Mouse (Mus musculus) right cerebral cortex, postnatal 36 days (tissue): ENCODE measurements at regions not wholly inside any gene's neighbourhood (a gene's known extent, or its start where the extent isn't known, plus 50 kb on each side); places are given as distances from the start of the nearest gene placed in this dataset.

ENCODE experiments used
- DNase-seq, 2 experiments: peaks; one replicate each; pipeline ENCODE4 v3.0.0; 2022; ENCODE audit warnings: low spot score in 2 of 2, mixed read lengths in 1 of 2

GRCm38 (mm10) chr14:25225214-25225613, 233.8 kb upstream of the Zmiz1 start:
- no peak for DNase-seq

DNA sequence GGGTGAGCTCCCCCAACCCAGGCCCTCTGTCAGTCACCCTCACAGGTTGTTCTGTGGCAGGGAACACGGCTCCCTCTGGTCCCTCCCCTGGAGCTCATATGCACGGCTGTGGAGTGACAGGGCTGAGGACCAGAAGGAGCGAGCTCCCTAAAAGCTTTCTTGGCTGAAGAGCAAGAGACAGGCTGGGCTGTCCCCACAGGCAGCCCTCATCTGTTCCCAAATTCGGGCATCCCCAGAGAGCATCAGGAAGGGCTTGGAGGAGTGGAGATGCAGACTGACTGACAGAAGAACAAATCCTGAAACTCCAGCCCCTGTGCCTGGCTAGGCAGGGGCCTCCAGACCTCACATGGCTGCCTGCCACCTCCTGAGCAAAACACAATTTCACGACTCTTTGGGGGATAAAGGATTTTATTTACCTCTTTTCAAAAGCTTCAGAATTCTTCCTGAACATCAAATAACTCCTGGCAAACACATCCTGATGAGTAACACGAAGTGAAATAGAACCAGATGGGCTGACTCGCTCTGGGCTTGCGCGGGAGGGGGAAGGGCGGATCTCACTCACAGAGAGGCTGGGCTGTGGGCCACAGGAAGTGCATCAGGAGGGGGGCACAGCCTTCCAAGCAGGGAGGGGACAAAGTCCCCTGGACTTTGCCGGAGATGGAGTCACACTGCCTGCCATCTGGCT, 232.7 kb upstream of the Zmiz1 start:
- DNase-seq = peak; percentile 81 to 90

GRCm38 (mm10) chr14:25226840-25227506, 232.0 kb upstream of the Zmiz1 start:
- DNase-seq = no peak

GRCm38 (mm10) chr14:25228321-25229047, 230.5 kb upstream of the Zmiz1 start:
- DNase-seq = no peak

DNA sequence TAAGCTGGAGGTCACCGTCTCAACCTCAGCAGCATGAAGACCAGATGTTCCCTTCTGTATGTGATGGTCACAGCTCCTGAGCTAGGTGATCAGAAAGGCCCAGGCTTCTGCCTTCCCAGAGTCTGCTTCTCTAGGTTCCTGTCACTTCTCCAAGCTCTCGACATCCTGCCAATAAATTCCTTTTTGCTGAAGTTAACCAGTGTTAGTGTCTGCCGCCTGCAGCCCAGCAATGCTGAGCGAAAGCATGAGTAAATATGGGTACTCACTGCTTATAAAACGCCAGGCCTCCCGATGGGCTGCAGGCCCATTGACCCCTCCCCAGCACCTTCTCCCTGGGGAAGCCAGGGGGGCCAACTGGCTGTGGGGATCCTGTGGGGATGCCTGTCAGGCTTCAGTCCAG, 229.4 kb upstream of the Zmiz1 start:
- DNase-seq = no peak

DNA sequence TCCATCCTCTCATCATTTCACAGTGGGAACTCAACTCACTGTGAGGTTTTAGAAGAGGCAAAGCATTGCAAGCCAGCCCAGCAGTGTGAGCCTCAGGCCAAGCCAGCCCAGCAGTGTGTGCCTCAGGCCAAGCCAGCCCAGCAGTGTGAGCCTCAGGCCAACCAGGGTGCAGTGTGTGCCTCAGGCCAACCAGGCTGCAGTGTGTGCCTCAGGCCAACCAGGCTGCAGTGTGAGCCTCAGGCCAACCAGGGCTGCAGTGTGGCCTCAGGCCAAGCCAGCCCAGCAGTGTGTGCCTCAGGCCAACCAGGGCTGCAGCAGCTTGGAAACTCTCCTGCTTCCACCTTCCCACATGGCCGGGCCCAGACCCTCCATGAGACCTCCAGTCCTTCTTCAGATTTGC, 227.1 kb upstream of the Zmiz1 start:
- no peak for DNase-seq

DNA sequence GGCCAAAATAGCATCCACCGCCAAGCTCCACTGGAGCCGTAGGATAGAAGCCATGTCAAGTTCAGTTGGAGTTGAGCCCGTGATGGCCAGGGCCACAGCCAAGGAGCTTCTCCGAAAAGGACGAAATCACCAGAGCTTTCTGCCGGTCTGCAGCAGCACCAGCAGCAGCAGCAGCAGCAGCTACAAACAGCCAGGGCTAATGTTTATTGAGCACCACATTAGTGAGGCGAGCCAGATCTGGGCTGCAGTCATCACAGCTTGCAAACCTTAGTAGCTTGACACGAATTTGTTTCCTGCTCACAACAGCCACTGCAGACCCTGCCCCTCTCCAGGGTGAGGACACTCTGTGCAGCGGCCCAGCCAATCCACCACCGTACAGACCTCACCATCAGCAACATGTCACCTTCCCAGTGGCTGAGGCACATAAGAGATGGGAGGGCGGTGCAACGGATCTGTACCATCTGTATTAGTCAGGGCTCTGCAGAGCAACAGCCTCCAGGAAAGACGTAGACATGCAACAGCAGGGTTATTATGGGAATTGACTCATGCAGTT, 222.5 kb upstream of the Zmiz1 start:
- peak; percentile 43 to 50 for DNase-seq

- no peak for DNase-seq
Measured at GRCm38 (mm10) chr14:25239335-25239960, 219.5 kb upstream of the Zmiz1 start.

DNA sequence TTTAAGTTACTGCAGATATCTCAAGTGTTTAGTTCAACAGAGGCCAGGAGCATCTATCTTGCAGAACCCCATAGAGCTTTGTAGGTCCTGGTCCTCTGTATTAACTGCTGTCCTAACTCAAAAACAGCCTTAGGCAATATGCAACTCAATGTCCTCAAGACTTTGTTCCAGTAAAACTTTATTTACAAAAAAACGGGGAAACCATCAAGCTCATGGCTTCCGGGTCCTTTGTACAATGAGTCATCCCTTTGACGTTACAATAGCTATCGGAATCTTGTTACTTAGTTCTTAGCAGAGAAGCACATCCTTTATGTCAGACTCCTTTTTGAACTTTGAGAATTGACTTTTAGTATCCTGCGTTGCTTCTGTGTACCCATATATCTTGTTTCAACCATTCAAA, 216.2 kb upstream of the Zmiz1 start:
- no peak for DNase-seq

- no peak for DNase-seq
Measured at GRCm38 (mm10) chr14:25243289-25243688, 215.7 kb upstream of the Zmiz1 start.

DNA sequence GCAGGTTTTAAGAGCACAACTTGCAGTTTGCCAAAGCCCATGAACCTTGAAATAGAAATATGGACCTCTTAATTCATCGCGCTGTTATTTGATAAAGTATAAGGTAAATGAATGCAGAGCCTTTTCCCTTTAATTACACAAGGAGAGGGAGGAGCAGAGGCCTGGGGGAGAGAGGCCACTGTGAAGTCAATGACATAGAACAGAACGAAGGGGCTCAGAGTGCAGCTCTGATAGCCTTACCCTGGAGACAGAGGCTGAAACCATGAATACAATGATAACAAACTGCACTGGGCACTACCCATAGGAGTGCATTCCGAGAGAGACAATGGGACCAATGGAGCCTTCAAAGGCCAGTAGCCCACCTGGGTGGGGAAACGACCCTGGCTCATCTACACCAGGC, 215.3 kb upstream of the Zmiz1 start:
- DNase-seq = no peak

- DNase-seq = no peak
Measured at GRCm38 (mm10) chr14:25244841-25245240, 214.1 kb upstream of the Zmiz1 start.

- no peak for DNase-seq
Measured at GRCm38 (mm10) chr14:25245691-25246090, 213.3 kb upstream of the Zmiz1 start.

DNA sequence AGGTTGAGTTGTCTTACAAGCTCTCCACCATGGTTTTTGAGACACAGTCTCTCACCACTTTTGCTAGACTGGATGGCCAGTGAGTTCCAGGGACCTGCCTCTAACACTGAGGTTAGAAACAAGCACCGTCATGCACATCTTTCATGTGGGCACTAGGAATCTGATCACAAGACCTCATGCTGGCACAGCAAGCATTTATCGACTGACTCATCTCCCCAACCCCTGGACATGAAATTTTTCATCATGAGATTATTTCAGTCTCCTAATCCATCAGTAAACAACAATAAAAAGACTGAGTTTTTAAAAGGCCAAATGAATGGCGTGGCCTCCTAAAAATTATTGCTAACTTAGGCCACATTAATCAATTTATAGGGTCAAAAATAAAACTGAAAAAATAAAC, 210.0 kb upstream of the Zmiz1 start:
- DNase-seq = no peak

DNA sequence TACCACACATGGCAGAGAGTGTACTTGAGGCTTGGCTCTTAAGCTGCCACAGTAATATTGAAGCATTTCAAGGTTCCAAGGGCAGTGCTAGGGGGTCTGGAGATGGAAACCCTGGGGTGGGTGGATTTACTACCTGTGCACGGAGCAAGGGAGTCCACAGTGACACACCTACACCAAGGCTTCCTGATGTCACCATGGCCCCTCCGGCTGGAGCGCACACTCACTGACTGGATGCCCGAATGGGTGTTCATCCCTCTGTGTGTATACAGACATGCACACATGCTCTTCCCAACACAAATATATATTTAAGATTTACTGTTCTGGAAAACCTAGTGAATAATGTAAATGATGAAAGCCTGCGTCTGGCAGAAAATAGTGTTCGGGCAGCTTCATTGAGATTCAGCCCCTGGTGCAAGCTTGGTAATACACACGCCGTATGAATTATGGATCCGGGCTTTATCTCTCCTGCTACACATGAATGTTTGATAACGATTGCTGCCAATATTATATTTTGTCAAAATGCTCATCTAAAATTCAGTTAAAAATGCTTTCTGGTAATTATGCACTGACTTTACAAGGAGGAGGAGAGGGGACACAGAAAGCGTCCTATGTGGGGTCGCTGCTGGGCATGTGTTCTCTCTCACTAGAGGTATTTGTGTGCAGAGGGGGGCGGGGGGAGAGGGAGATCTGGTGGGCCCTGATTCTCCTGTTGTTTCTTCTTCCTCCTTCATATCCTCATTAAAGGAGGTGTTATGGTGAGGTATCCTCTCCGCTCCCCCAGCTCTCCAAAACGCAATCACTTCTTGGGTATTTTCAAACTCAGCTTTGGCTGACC, 205.8 kb upstream of the Zmiz1 start:
- no peak for DNase-seq

DNA sequence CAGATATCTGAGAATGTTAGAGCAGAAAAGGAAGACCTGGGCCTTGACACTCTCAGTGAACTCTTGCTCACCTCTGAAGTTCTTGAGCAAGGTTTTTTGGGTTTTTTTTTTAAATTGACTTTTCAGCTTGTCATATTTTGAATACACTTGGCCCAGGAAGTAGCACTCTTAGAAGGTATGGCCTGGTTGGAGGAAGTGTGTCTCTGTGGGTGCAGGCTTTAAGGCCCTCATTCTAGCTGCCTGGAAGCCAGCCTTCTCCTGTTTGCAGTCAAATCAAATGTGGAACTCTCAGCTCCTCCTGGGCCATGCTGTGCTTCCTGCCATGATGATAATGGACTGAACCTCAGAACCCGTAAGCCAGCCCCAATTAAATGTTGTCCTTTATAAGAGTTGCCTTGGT, 195.9 kb upstream of the Zmiz1 start:
- DNase-seq = no peak

DNA sequence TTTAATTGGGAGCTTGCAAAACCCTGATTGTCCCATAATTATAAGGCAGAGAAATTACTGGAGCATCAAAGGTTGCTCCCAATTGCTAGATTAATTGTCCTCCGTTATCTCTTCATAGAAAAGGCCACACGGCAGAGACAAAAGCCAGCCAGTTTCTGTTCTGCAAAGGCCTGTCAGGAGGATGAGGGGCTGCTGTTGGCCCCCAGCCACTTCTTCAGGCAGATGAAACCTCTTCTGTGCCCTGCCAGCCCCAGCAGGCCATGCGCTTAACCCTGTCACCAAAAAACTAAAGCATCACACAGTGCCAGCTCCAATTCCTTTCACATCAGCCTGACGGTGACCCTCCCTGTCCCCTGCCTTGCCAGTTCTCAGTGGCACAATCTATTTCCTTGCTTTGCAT, 192.1 kb upstream of the Zmiz1 start:
- DNase-seq = no peak

DNA sequence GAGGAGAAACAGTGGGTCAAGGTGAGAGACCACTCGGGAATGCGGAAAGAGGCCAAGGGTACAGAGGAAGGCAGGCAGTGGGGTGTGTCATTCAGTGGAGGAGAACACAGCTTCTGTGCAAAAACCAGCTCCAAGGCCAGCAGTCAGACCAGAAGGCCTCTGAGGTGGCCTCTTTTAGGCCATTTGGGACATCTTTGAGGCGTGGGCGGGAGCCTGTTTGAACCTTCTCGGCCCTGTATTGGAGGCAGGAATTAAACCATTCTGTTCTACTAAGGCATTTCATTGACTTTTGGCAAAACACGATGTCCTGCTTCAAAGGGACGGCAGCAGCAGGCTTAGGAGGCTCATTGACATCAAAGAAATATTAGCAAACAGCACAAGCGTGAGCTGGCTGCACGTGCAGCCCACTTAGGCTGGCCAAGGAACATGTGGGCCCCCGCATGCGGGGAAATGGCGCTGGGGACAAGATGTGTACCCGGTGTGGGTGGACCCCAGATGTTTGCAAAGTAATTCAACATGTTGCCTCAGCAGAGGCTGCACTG, 190.8 kb upstream of the Zmiz1 start:
- DNase-seq = no peak

- DNase-seq = no peak
Measured at GRCm38 (mm10) chr14:25270227-25270876, 188.6 kb upstream of the Zmiz1 start.

DNA sequence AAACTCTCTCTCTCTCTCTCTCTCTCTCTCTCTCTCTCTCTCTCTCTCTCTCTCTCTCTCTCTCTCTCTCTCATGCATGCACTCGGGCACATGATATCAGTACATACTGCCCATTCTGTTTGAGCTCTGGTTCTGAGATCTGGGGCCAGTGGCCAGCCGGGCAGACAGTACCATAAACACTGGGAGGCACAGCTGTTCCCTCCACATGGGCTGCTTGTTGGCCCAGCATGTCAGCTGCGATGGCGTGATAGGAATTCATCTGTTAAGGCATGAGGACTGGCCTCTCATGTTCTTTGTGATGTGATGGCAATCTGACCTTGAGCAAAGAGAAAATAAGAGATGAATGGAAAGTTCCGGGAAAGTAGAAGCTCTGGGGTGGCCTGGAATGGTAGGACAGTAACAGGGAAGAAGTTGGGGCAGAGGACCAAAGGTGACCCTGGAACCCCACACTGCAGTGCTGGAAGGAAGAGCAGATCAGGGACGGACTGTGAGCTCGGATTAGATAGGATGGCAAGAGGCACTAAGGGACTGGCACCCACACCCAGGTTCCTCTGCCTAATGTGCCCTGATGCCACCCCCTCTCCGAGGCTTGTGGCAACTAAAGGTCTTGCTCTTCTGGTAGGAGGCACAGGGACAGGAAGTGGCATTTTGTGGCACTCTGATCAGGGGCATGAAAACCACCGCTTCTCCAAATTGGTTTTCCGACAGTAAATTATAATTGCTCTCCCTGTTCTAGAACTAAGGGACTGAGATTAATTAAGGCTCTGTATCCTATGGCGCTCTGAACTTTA, 186.4 kb upstream of the Zmiz1 start:
- DNase-seq = no peak
